Mouse (Mus musculus): Measurements from ENCODE around the gene Gm3448. TPM values are rescaled to one million over a fixed set of nuclear protein-coding genes. Genes with fewer than 3 reads are reported as not detected.
"Not testable (repeated sequence)": the region's sequence is repeated elsewhere in the genome, so short reads cannot be mapped to it uniquely, and the experiment has no call there.

Gene Gm3448
- polyA plus RNA-seq, 1 experiment, result not detected

DNA sequence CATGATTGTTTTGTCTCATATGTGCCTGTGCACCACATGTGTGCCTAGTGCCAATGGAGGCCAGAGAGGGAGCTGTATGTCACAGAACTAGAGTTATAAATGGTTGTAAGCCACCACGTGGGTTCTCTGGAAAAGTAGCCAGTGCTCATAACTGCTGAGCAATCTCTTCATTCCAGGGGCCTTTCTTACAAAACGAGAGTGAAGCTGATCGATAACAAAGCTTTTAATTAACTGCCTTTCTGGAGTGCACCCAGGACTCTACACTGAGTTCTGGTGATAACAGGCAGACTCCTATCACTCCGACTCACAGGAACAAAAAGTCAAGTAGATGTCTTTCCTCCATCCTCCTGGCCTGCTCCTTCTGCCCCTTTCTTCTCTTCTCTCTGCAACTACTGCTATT, 9.9 kb downstream of the Gm3448 start:
- H3K4me3 ChIP-seq (ENCODE audit: insufficient read depth, low read depth, low read length); H3K27ac ChIP-seq (ENCODE audit: insufficient read depth, low read depth, low read length); H3K4me1 ChIP-seq (ENCODE audit: control insufficient read depth, insufficient read depth, low read length): not testable (repeated sequence)
- no CpG with 5 or more reads among the region's 4 CpGs for WGBS

GRCm38 (mm10) chr17:15025513-15025912, 15.8 kb downstream of the Gm3448 start:
- H3K27ac ChIP-seq (ENCODE audit: insufficient read depth, low read depth, low read length); H3K4me3 ChIP-seq (ENCODE audit: insufficient read depth, low read depth, low read length); H3K4me1 ChIP-seq (ENCODE audit: control insufficient read depth, insufficient read depth, low read length): not testable (repeated sequence)
- no CpG with 5 or more reads among the region's 6 CpGs for WGBS

DNA sequence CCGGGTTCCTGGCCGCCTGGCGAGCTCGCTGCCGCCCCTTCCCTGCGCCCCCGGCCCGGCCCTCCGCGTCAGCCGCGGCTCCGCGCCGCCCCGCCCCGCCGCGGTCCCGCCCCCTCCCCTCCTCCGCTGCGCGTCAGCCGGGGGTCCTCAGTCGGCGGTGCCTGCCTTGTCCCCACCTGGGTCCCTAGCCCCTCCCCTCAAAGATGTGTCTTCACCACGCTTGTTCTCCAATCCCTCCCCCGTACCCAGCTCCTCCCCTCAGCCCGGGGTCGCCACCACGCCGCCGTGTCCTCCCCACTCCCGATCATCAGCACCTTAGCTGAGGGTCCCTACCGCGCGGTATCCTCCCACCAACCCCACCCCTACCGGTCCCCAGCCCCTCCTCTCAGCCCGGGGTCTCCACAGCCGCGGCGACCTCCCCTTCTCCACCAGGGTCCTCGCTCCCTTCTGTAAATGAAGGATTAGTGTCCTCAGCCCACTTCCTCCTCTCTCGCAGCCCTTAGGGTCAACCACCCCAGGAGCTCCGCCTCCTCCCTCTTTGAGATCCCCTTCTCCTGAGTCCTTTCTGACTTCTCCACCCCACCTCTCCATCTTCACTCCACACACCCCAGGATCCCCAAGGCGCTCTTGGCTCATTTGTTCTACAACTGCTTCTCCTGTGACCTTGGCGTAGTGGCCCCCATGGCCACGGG, 16.7 kb downstream of the Gm3448 start:
- not testable (repeated sequence) for H3K4me1 ChIP-seq (ENCODE audit: control insufficient read depth, insufficient read depth, low read length); H3K4me3 ChIP-seq (ENCODE audit: insufficient read depth, low read depth, low read length); H3K27ac ChIP-seq (ENCODE audit: insufficient read depth, low read depth, low read length)
- WGBS, result no CpG with 5 or more reads among the region's 48 CpGs

DNA sequence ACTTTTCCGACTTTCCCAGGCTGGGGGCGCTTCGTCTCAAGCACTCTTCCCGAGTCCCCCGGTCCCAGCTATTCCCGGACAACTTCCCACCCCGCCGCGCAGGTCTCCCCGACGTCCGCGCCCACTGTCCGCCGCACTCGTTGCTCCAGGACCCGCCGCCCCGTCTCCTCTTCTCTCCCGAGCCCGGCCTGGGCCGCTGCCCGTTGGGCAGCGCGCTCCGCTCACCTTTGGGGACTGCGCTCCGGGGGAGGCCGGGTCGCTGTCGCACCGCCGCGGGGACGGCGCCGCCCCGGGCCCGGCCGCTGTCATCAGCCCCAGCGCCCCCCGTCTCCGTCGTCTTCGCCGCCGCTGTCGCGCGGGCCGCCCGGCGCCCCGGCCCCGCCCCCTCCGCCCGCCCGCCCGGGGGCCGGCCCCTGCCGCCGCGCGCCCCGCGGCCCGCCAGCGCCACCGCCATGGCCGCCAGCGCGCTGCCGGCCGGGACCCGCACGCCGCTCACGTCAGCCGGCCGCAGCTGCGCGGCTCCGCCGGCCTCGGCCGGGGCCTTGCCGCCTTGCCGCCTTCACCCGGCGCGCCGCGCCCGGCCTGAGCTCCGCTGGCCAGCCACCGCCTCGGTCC, 17.4 kb downstream of the Gm3448 start:
- not testable (repeated sequence) for H3K4me1 ChIP-seq (ENCODE audit: control insufficient read depth, insufficient read depth, low read length); H3K27ac ChIP-seq (ENCODE audit: insufficient read depth, low read depth, low read length); H3K4me3 ChIP-seq (ENCODE audit: insufficient read depth, low read depth, low read length)
- no CpG with 5 or more reads among the region's 97 CpGs for WGBS

GRCm38 (mm10) chr17:15021503-15022220, 19.7 kb downstream of the Gm3448 start:
- not testable (repeated sequence) for H3K4me3 ChIP-seq (ENCODE audit: insufficient read depth, low read depth, low read length); H3K4me1 ChIP-seq (ENCODE audit: control insufficient read depth, insufficient read depth, low read length); H3K27ac ChIP-seq (ENCODE audit: insufficient read depth, low read depth, low read length)
- WGBS, result 61% methylated on average over 3 of the region's 3 CpGs

- H3K27ac ChIP-seq (ENCODE audit: insufficient read depth, low read depth, low read length); H3K4me3 ChIP-seq (ENCODE audit: insufficient read depth, low read depth, low read length); H3K4me1 ChIP-seq (ENCODE audit: control insufficient read depth, insufficient read depth, low read length): not testable (repeated sequence)
- no CpG with 5 or more reads among the region's 60 CpGs for WGBS
Observed at GRCm38 (mm10) chr17:15009706-15010413, 31.5 kb downstream of the Gm3448 start, which contains the start of gene Gm3435. Gene Gm3435 (plus strand): TSS chr17:15010176.

DNA sequence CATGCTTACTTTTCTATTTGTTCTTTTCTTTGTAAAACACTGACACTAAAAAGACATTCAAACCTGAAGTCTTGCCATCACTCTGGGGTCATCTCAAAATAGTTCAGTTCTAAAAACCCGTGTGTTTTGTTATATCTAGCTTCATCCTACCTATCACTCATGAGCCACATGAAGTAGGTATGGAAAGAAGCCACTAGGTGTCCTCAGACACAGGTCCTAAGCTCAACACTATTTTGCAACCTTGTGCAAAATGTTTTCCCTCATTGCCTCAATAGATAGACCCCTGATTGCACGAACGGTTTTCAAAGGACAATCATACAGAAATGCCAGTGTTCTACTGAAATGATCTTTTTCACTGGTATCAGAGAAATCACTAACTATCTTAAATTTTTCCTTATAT, 32.2 kb downstream of the Gm3448 start:
- H3K27ac ChIP-seq (ENCODE audit: insufficient read depth, low read depth, low read length); H3K4me1 ChIP-seq (ENCODE audit: control insufficient read depth, insufficient read depth, low read length); H3K4me3 ChIP-seq (ENCODE audit: insufficient read depth, low read depth, low read length): not testable (repeated sequence)
- WGBS, result no CpG with 5 or more reads among the region's 3 CpGs

DNA sequence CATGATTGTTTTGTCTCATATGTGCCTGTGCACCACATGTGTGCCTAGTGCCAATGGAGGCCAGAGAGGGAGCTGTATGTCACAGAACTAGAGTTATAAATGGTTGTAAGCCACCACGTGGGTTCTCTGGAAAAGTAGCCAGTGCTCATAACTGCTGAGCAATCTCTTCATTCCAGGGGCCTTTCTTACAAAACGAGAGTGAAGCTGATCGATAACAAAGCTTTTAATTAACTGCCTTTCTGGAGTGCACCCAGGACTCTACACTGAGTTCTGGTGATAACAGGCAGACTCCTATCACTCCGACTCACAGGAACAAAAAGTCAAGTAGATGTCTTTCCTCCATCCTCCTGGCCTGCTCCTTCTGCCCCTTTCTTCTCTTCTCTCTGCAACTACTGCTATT, 41.3 kb downstream of the Gm3448 start:
- H3K27ac ChIP-seq (ENCODE audit: insufficient read depth, low read depth, low read length); H3K4me3 ChIP-seq (ENCODE audit: insufficient read depth, low read depth, low read length); H3K4me1 ChIP-seq (ENCODE audit: control insufficient read depth, insufficient read depth, low read length): not testable (repeated sequence)
- WGBS, result no CpG with 5 or more reads among the region's 4 CpGs

DNA sequence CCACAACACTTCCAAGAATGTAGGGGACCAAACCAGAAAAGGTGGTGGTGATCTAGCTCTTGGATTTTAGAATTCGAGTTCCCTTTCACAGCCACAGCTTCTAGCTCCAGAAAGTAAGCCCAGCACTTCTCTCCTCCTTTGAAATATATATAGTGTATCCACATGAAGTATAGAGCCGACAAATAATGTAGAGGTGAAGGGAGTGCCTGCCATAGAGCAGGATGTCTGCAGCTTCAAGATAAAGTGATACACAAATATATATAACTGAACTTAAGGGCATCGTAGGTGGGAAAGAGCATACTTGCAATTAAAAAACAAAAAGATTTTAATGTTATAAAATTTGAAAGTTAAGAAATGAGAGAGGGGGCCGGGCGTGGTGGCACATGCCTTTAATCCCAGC, 47.2 kb downstream of the Gm3448 start:
- WGBS, result no CpG with 5 or more reads among the region's 5 CpGs
- not testable (repeated sequence) for H3K4me1 ChIP-seq (ENCODE audit: control insufficient read depth, insufficient read depth, low read length); H3K27ac ChIP-seq (ENCODE audit: insufficient read depth, low read depth, low read length); H3K4me3 ChIP-seq (ENCODE audit: insufficient read depth, low read depth, low read length)

- WGBS, result no CpG with 5 or more reads among the region's 47 CpGs
- not testable (repeated sequence) for H3K27ac ChIP-seq (ENCODE audit: insufficient read depth, low read depth, low read length); H3K4me1 ChIP-seq (ENCODE audit: control insufficient read depth, insufficient read depth, low read length); H3K4me3 ChIP-seq (ENCODE audit: insufficient read depth, low read depth, low read length)
Observed at GRCm38 (mm10) chr17:14993139-14993832, 48.1 kb downstream of the Gm3448 start.

DNA sequence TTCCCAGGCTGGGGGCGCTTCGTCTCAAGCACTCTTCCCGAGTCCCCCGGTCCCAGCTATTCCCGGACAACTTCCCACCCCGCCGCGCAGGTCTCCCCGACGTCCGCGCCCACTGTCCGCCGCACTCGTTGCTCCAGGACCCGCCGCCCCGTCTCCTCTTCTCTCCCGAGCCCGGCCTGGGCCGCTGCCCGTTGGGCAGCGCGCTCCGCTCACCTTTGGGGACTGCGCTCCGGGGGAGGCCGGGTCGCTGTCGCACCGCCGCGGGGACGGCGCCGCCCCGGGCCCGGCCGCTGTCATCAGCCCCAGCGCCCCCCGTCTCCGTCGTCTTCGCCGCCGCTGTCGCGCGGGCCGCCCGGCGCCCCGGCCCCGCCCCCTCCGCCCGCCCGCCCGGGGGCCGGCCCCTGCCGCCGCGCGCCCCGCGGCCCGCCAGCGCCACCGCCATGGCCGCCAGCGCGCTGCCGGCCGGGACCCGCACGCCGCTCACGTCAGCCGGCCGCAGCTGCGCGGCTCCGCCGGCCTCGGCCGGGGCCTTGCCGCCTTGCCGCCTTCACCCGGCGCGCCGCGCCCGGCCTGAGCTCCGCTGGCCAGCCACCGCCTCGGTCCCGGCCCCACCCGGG, 48.7 kb downstream of the Gm3448 start:
- no CpG with 5 or more reads among the region's 98 CpGs for WGBS
- H3K4me3 ChIP-seq (ENCODE audit: insufficient read depth, low read depth, low read length); H3K27ac ChIP-seq (ENCODE audit: insufficient read depth, low read depth, low read length); H3K4me1 ChIP-seq (ENCODE audit: control insufficient read depth, insufficient read depth, low read length): not testable (repeated sequence)

DNA sequence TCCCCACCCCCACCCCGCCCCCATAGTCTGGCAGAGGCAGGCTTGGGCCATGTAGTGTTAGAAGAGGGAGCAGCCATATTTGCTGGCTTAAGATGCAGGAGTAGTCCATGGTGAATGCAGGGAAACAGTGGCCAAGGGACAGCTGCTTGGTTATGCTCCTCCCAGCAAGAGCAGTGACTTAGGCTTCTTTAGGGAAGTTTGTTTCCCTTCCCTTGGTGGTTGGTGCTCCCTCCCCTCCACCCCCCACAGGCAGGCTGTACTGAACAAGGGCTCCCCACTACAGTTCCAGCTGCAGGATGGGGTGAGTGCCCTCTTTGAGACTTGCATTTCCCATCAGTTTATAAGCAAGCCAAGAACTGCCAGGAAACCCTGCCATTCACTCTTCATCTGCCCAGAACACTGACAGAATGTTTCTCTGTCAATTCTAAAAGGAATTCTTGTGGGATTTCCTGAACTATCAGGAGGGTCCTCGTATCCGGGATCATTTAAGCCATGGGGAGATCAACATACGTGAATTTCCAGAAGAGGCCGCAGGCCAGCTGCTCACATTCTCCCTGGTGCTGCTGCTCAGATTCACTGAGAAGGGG, 51.1 kb downstream of the Gm3448 start:
- WGBS, result 68% methylated on average over 4 of the region's 5 CpGs
- not testable (repeated sequence) for H3K4me3 ChIP-seq (ENCODE audit: insufficient read depth, low read depth, low read length); H3K27ac ChIP-seq (ENCODE audit: insufficient read depth, low read depth, low read length)

GRCm38 (mm10) chr17:14978362-14979038, 62.8 kb downstream of the Gm3448 start, which contains the start of the genes 9030025P20Rik and Gm3417:
Gene 9030025P20Rik (plus strand): TSS chr17:14978468.
Gene Gm3417 (minus strand): TSS chr17:14978790.
- no CpG with 5 or more reads among the region's 60 CpGs for WGBS
- H3K27ac ChIP-seq (ENCODE audit: insufficient read depth, low read depth, low read length); H3K4me1 ChIP-seq (ENCODE audit: control insufficient read depth, insufficient read depth, low read length); H3K4me3 ChIP-seq (ENCODE audit: insufficient read depth, low read depth, low read length): not testable (repeated sequence)

More for the DNA sequence above, 51.1 kb downstream of the Gm3448 start:
- H3K4me1 ChIP-seq (ENCODE audit: control insufficient read depth, insufficient read depth, low read length), result not testable (repeated sequence)

Measured in olfactory bulb, adult 2 months (tissue).